Comparison of ENCODE assay signal across 21 mouse cellular contexts in genomic region chr1:164434049-164434448, GRCm38 (mm10). TPM values are rescaled to one million over a fixed set of nuclear protein-coding genes. Genes with fewer than 3 reads are reported as not detected.
A peak's percentile ranks its signal among the peaks of the same experiment; 100 is the strongest.
DNase-seq lines count a peak whose midpoint lies in the region; ATAC-seq lines count a peak whose summit lies in the region.
"Had no signal": no experiment of that assay in that cellular context is flagged by ENCODE, and none has a peak within 500 bp of the region (broad histone marks: within the 10 kb centered on the region; RNA-seq: fewer than 3 reads in every experiment).

No protein-coding gene starts in this region.

- no peak for ATAC-seq in hindbrain, embryonic 14.5 days (ENCODE audit: low FRiP score)
- ATAC-seq in hindbrain, embryonic 16.5 days = no peak
- peak; percentile 56; the same call in 1 of the 2 replicates for ATAC-seq in limb, embryonic 12.5 days (ENCODE audit: insufficient number of reproducible peaks, insufficient read depth, low FRiP score, low TSS enrichment, low read depth)
- ATAC-seq: activated CD4-positive, CD25-positive, alpha-beta regulatory T cell, adult 4 months; forebrain, embryonic 15.5 days had no signal

- H3K4me3 ChIP-seq in hindbrain, embryonic 14.5 days (replicated peaks; ENCODE audit: low read length) = no peak overlapping the region
- H3K4me3 ChIP-seq in hindbrain, embryonic 16.5 days (ENCODE audit: low read length) = no peak overlapping the region
- H3K4me3 ChIP-seq in limb, embryonic 12.5 days (replicated peaks) = no peak overlapping the region
- H3K4me3 ChIP-seq: embryonic facial prominence, embryonic 10.5 days; forebrain, embryonic 15.5 days; heart, embryonic 10.5 days; hindbrain, embryonic 15.5 days; neural tube, embryonic 12.5 days had no signal

- H3K9ac ChIP-seq in hindbrain, embryonic 14.5 days = no peak overlapping the region
- no peak overlapping the region for H3K9ac ChIP-seq in hindbrain, embryonic 16.5 days (ENCODE audit: low read depth, low read length)
- H3K9ac ChIP-seq in limb, embryonic 12.5 days (replicated peaks) = no peak overlapping the region
- H3K9ac ChIP-seq: forebrain, embryonic 15.5 days; hindbrain, embryonic 15.5 days; neural tube, embryonic 12.5 days had no signal

- H3K4me2 ChIP-seq in hindbrain, embryonic 14.5 days (replicated peaks) = no peak overlapping the region
- H3K4me2 ChIP-seq in hindbrain, embryonic 16.5 days (ENCODE audit: low read length) = no peak overlapping the region
- H3K4me2 ChIP-seq in limb, embryonic 12.5 days = no peak overlapping the region
- H3K4me2 ChIP-seq: forebrain, embryonic 15.5 days; hindbrain, embryonic 15.5 days; neural tube, embryonic 12.5 days had no signal

- no peaks in the 10 kb centered on the region for H3K9me3 ChIP-seq in hindbrain, embryonic 14.5 days (ENCODE audit: control insufficient read depth, low read length)
- H3K9me3 ChIP-seq in hindbrain, embryonic 16.5 days (ENCODE audit: control insufficient read depth, low read length) = no peaks in the 10 kb centered on the region
- H3K9me3 ChIP-seq in limb, embryonic 12.5 days = no peaks in the 10 kb centered on the region
- H3K9me3 ChIP-seq: embryonic facial prominence, embryonic 10.5 days; forebrain, embryonic 15.5 days; heart, embryonic 10.5 days; hindbrain, embryonic 15.5 days; neural tube, embryonic 12.5 days had no signal

- H3K36me3 ChIP-seq in hindbrain, embryonic 14.5 days (replicated peaks; ENCODE audit: control insufficient read depth, insufficient read depth) = peaks cover 38% of the 10 kb centered on the region
- peaks cover 12% of the 10 kb centered on the region for H3K36me3 ChIP-seq in hindbrain, embryonic 16.5 days (ENCODE audit: control insufficient read depth, insufficient read depth, low read length)
- H3K36me3 ChIP-seq in limb, embryonic 12.5 days = peaks cover 13% of the 10 kb centered on the region; the same call in 1 of the 2 replicates

- no peaks in the 10 kb centered on the region for H3K27me3 ChIP-seq in hindbrain, embryonic 14.5 days (ENCODE audit: control insufficient read depth, insufficient read depth, low read length)
- no peaks in the 10 kb centered on the region for H3K27me3 ChIP-seq in hindbrain, embryonic 16.5 days (replicated peaks; ENCODE audit: control insufficient read depth, insufficient read depth, low read length)
- no peaks in the 10 kb centered on the region for H3K27me3 ChIP-seq in limb, embryonic 12.5 days
- H3K27me3 ChIP-seq: forebrain, embryonic 15.5 days; hindbrain, embryonic 15.5 days; neural tube, embryonic 12.5 days had no signal

- WGBS in hindbrain, embryonic 14.5 days = 73% methylated on average over 6 of the region's 6 CpGs
- 77% methylated on average over 6 of the region's 6 CpGs for WGBS in hindbrain, embryonic 16.5 days
- 19% methylated on average over 6 of the region's 6 CpGs for WGBS in limb, embryonic 12.5 days

- peak overlapping the region; percentile 47; the same call in 1 of the 2 replicates for H3K27ac ChIP-seq in hindbrain, embryonic 14.5 days
- H3K27ac ChIP-seq in hindbrain, embryonic 16.5 days (ENCODE audit: low read depth, low read length) = no peak overlapping the region
- no peak overlapping the region for H3K27ac ChIP-seq in limb, embryonic 12.5 days
- H3K27ac ChIP-seq: embryonic facial prominence, embryonic 10.5 days; forebrain, embryonic 15.5 days; heart, embryonic 10.5 days; hindbrain, embryonic 15.5 days; macrophage; neural tube, embryonic 12.5 days had no signal

- intact Hi-C loops in left cerebral cortex, postnatal 25 days (cut with DNase I) = no loop called here

- no peaks in the 10 kb centered on the region for H3K4me1 ChIP-seq in hindbrain, embryonic 14.5 days (replicated peaks; ENCODE audit: control insufficient read depth, insufficient read depth, low read length)
- no peaks in the 10 kb centered on the region for H3K4me1 ChIP-seq in hindbrain, embryonic 16.5 days (ENCODE audit: control insufficient read depth, insufficient read depth, low read depth, low read length)
- 0 out of 2 replicates have a peak, but pooled peaks cover 2% of the 10 kb centered on the region for H3K4me1 ChIP-seq in limb, embryonic 12.5 days (replicated peaks)
- H3K4me1 ChIP-seq: embryonic facial prominence, embryonic 10.5 days; forebrain, embryonic 15.5 days; hindbrain, embryonic 15.5 days; neural tube, embryonic 12.5 days had no signal

- no peak for DNase-seq in hindbrain, embryonic 14.5 days (ENCODE audit: low spot score)
- DNase-seq in left cerebral cortex, postnatal 25 days (ENCODE audit: low spot score in 2 of 2) = peak; percentile 3 to 26
- DNase-seq in left cerebral cortex, adult 9 months (ENCODE audit: low spot score in 2 of 2) = no peak
- peak; percentile 26 for DNase-seq in forelimb bud, embryonic 11.5 days (ENCODE audit: low read depth, low spot score)
- no peak for DNase-seq in cerebellum, postnatal 25 days
- DNase-seq: adrenal gland, adult 8-10 months; cerebellum, adult 18-20 months; cerebellum, postnatal 14 days; gastrocnemius, postnatal 10 days; kidney, adult 18-20 months; layer of hippocampus, adult 9-11 months; left cerebral cortex, postnatal 4 days had no signal

RNA-seq across cellular contexts. Expression of gene Atp1b1, which starts 24.1 kb away (rescaled TPM):
- 237 and 333 TPM in 2 replicates for polyA plus RNA-seq in hindbrain, embryonic 14.5 days (2014; fragmentation: Nextera tagmentation; extraction: Ambion mirVana)
- 383 and 485 TPM in 2 replicates for polyA plus RNA-seq in hindbrain, embryonic 16.5 days (2015; fragmentation: Nextera tagmentation; extraction: Ambion mirVana)
- 1,000 to 10,000 TPM; 1,756 to 1,769 TPM for total RNA-seq in left cerebral cortex, postnatal 25 days (2021)
- polyA plus RNA-seq in limb, embryonic 12.5 days (2016; fragmentation: Nextera tagmentation; extraction: Ambion mirVana) = 3.3 and 3.6 TPM in 2 replicates

Comparison
In these comparisons a context has a peak if more than half of its experiments do, and no peak if none do; other contexts are left out.
1. DNase-seq: peak in left cerebral cortex, postnatal 25 days (2 of 2) and forelimb bud, embryonic 11.5 days (single experiment); none in hindbrain, embryonic 14.5 days (single experiment), left cerebral cortex, adult 9 months (0 of 2) and cerebellum, postnatal 25 days (0 of 2).
2. RNA of gene Atp1b1, which starts 24.1 kb away (polyA plus RNA-seq): 383 to 485 TPM in hindbrain, embryonic 16.5 days and 237 to 333 TPM in hindbrain, embryonic 14.5 days; 3.3 to 3.6 TPM in limb, embryonic 12.5 days; every median in the first group is over 10 times any median in the second.